Mouse (Mus musculus): Measurements from ENCODE around the gene Med25.

GRCm38 (mm10) chr7:44826771-44827170 lies 65.7 kb downstream of the Med25 start:
- TF ChIP-seq POLR2A (IDR thresholded peaks at IDR 0.05; ENCODE audit: insufficient read length, low read depth) (no peak), CEBPB (IDR thresholded peaks at IDR 0.05; ENCODE audit: insufficient read depth, poor library complexity, severe bottlenecking) (0 out of 2 replicates have a peak, but pooled peaks have one; percentile 28), TCF12 (IDR thresholded peaks at IDR 0.05; ENCODE audit: insufficient read depth, poor library complexity, severe bottlenecking) (no peak), USF1 (IDR thresholded peaks at IDR 0.05; ENCODE audit: low read depth) (no peak), MYOD1 (IDR thresholded peaks at IDR 0.05; ENCODE audit: control insufficient read depth in 1 of 3, insufficient read length in 2 of 3, low read depth in 2 of 3) (no peak), E2F4 (IDR thresholded peaks at IDR 0.05; ENCODE audit: insufficient read depth) (no peak), MAX (IDR thresholded peaks at IDR 0.05; ENCODE audit: low read depth) (no peak)
